Mouse (Mus musculus): ENCODE measurements at regions not wholly inside any gene's neighbourhood (a gene's known extent, or its start where the extent isn't known, plus 50 kb on each side); places are given as distances from the start of the nearest gene placed in this dataset.
A peak's percentile ranks its signal among the peaks of the same experiment; 100 is the strongest.

- no peak for DNase-seq (ENCODE audit: low read depth, low spot score)
Observed at GRCm38 (mm10) chr2:48535453-48535852, 278.5 kb upstream of the Acvr2a start.

DNA sequence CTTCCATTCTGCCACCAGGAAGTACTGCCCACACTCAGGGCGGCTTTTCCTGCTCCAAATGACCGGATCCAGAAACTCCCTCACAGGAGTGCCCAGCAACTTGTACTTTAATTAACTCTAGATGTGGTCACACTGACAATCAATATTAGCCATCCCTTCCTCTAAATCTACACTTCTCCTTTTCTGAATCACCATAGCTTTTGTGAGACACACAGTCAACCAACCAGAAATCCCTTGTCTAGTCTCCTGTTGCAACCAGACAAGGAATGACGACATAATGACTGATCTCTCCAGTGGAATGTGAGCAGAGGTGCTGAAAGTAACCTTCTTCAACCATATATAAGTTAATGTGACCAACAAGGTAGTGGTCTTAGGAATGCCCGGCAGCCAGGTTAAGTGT is 277.0 kb upstream of the Acvr2a start:
- no peak for DNase-seq (ENCODE audit: low read depth, low spot score)

DNA sequence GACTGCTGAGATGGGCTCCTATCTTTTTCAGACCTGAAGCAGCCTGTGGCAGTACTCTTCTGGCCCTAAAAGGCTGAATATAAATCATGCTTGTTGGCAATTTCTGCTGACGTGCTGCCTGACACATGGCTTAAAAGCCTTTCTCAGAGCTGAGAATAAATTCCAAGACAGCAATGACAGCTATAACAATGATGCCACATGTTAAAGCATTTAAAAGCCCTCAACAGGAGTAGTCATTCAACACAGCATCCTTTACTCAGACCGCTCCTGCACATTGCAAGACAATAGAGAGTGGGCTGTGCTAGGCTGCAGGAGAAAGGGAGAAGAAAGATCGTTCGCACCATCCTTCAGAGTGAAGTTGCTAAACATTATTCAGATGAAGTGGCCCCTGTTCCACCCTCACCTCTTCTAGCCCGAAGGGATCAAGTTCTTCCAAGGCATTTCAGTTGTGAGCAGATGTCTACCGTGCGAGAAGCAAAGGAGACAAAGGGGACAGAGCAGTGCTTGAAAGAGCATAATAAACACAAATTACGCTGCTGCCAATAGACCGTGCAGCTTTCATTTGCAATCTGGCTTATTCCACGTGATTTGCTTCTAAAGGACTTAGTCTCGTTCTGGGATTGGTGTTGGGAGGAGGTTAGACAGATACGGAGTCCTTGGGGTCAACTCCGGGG is 275.1 kb upstream of the Acvr2a start:
- DNase-seq (ENCODE audit: low read depth, low spot score) = peak; percentile 5

DNA sequence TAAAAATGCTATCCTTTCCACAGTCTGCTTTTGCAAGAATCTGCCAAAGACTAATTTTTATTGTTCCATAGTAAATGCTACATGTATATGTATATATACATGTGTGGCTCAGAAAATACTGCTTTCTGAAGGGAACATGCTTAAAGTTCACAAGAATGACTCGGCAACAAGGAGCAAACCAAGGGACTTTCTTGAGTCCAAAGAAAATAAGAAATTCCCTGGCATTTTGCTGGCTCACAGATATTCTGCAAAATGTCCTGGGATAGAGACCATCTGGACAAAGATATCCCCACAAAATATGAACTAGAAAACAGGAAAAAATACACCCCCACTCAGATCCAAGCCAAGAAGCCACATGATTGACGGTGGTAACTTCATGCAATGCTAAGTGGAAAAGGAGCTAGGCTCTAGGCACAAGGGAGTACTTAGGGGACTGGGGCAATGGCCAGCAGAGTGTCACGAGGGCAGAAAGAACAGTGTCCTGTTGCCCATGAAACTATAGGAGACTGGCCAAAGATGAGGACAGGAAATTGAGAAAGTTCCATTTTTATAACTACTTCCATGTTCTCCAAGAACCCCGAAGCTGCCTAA is 274.3 kb upstream of the Acvr2a start:
- DNase-seq (ENCODE audit: low read depth, low spot score) = no peak

- no peak for DNase-seq (ENCODE audit: low read depth, low spot score)
Observed at GRCm38 (mm10) chr2:48544377-48544776, 269.5 kb upstream of the Acvr2a start.

- DNase-seq (ENCODE audit: low read depth, low spot score) = no peak
Observed at GRCm38 (mm10) chr2:48545072-48545471, 268.8 kb upstream of the Acvr2a start.

GRCm38 (mm10) chr2:48545679-48546078 is 268.2 kb upstream of the Acvr2a start:
- no peak for DNase-seq (ENCODE audit: low read depth, low spot score)

GRCm38 (mm10) chr2:48546194-48546593 is 267.7 kb upstream of the Acvr2a start:
- DNase-seq (ENCODE audit: low read depth, low spot score) = no peak

GRCm38 (mm10) chr2:48556600-48556999 is 257.3 kb upstream of the Acvr2a start:
- no peak for DNase-seq (ENCODE audit: low read depth, low spot score)

DNA sequence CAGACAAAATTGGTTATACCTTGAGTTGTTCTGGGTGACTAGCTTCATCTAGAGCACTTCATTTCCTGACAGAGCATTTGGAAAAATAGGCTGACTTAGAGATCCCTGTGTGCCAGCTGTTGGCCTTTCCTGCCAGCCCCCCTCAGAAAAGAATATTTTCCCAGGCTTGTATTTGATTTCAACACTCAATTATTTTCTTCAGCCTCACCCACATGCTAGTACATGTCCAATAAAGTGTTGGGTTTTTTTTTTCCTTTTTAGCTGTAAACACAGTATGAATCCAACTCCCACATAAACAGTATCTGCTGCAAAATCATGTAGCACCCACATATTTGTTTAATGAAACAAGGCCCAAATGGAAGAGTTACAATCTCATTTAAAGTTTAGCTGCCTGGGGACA is 256.8 kb upstream of the Acvr2a start:
- DNase-seq (ENCODE audit: low read depth, low spot score) = no peak

DNA sequence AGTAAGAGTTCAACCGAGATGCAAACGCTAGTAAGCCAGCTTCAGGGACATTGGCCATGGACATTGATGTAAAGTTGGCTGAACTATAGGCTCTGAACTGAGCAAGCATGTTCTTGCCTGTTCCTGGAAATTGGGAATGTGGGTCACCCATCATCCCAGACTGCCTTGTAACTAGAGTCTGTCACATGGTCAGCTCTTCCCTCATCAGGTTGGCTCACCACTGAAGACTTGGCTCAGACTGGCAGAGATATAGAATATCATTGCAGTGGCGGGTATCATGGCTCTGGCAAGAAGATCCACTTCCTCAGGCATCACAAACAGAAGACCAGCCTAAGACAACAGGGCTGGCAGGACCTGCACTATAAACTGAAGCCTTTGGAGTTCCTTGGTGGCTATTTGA is 255.3 kb upstream of the Acvr2a start:
- DNase-seq (ENCODE audit: low read depth, low spot score) = no peak

- DNase-seq (ENCODE audit: low read depth, low spot score) = no peak
Observed at GRCm38 (mm10) chr2:48563636-48564035, 250.3 kb upstream of the Acvr2a start.

DNA sequence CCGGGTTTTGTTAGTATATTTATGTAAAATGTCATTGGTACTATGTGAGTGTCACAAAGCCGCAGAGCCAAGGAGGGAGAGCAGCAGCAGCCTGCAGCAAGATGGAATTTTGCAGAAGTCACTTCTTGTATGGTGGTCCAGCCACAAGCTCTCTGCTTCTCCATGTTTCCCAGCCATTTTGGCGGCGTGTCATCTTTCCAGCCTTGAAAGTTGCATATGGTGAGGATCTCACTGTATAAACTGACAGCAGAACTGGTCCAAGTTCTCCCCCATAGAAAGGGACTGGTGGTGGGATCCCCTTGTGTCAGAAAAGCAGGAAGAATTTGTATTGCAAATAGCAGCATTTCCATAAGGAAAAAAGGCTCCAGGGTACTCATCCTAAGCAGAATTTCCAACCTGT is 249.7 kb upstream of the Acvr2a start:
- DNase-seq (ENCODE audit: low read depth, low spot score) = no peak

- DNase-seq (ENCODE audit: low read depth, low spot score) = no peak
Observed at GRCm38 (mm10) chr2:48567871-48568270, 246.0 kb upstream of the Acvr2a start.

- DNase-seq (ENCODE audit: low read depth, low spot score) = no peak
Observed at GRCm38 (mm10) chr2:48586162-48586830, 227.6 kb upstream of the Acvr2a start.

GRCm38 (mm10) chr2:48586831-48587169 is 227.1 kb upstream of the Acvr2a start:
- DNase-seq (ENCODE audit: low read depth, low spot score) = no peak

DNA sequence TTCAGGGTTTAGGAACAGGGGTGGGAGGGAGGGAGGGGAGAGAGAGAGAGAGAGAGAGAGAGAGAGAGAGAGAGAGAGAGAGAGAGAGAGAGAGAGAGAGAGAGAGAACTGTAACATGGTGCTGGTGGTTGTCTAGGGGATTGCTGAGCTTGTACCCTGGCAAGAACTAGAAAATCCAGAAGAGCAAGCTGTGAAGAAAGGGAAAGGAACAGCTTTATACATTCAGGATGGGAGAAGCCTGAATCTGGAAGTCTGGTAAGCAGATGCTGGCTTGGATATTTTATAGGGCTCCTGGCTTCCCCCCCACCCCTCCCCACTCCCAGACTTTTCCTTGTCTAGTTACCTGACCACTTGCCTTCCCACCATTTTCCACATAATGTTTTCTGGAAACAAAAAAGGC is 224.2 kb upstream of the Acvr2a start:
- no peak for DNase-seq (ENCODE audit: low read depth, low spot score)

DNA sequence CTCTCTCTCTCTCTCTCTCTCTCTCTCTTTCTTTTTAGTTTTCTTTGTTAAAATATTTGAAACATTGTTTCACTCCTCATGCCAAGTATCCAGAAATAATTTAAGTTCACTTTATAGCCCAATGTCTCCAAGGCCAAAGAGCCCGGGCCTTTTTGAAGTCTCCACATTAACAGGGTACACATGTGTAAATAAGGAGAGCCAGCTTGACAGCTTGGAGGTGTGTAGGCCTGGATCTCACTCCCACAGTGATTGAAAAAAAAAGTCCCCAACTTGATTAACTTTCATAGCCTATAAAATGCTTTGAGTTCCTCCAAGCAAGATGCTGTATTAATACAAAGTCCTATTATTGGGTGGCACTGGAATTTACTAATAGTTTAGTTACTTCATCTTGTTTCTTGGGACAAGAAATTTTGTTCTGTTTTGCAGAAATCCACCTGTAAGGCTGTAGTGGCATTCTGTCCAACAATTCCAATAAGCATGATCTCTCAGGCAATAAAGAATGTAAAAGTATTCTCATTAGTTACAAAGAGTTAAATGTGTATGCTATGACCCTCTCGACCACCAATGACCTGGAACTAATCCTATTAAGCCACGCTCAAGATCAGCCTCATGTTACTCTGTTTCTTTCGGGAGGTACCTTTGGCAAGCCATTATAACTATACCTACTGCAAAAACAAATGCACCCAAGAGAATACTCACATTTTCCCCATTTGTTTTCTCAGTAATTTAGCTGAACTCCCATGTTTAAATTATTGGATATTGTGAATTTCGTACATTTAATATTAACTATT is 215.9 kb upstream of the Acvr2a start:
- no peak for DNase-seq (ENCODE audit: low read depth, low spot score)

- DNase-seq (ENCODE audit: low read depth, low spot score) = no peak
Observed at GRCm38 (mm10) chr2:48599367-48599766, 214.5 kb upstream of the Acvr2a start.

GRCm38 (mm10) chr2:48601855-48602254 is 212.1 kb upstream of the Acvr2a start:
- DNase-seq (ENCODE audit: low read depth, low spot score) = no peak

- DNase-seq (ENCODE audit: low read depth, low spot score) = no peak
Observed at GRCm38 (mm10) chr2:48609466-48609865, 204.4 kb upstream of the Acvr2a start.

DNA sequence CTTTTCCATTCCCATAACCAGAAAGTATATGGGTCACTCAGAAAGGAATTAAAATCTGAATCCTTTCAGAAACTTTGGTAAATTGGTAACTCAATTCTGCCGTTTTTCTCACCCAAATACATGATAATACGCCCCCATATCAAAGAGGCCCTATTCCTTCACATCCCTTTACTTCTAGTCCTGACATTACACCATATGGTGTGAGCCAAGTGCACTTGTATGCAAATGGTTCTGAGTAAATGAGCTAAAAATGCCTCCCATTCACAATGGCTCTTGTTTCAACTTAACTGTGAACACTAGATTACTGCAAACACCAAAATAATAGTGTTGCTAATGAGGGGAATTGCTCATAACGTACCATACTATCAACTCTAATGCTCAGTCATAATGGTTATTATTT is 201.7 kb upstream of the Acvr2a start:
- DNase-seq (ENCODE audit: low read depth, low spot score) = no peak

Measured in retina, postnatal 7 days (tissue).